Mouse (Mus musculus): ENCODE results near the gene Hist2h2aa1.

GRCm38 (mm10) chr3:96273591-96274465 lies 28.5 kb downstream of the Hist2h2aa1 start:
- TF ChIP-seq POLR2A (IDR thresholded peaks at IDR 0.05; ENCODE audit: borderline replicate concordance, insufficient read depth, low read length) = no peak
- TF ChIP-seq CTCF (IDR thresholded peaks at IDR 0.05; ENCODE audit: borderline replicate concordance, insufficient read depth, low read depth, low read length) = no peak

Measured in cerebellum, adult 2 months (tissue).